Mouse (Mus musculus) myocyte (in vitro differentiated cells): ENCODE results near the gene Tc2n. TPM values are rescaled to one million over a fixed set of nuclear protein-coding genes. Genes with fewer than 3 reads are reported as not detected.

Source experiments
- H3K27me3 ChIP-seq: one replicate; pipeline ENCODE4 v1.6.1; 2011; ENCODE audit not compliant: control insufficient read depth, insufficient read depth, insufficient read length
- H3K36me3 ChIP-seq: one replicate; pipeline ENCODE4 v1.6.1; 2011; ENCODE audit not compliant: control insufficient read depth, insufficient read depth
- H3K4me2 ChIP-seq: one replicate; pipeline ENCODE4 v1.6.1; 2011; ENCODE audit warnings: low read depth, control low read depth
- H3K4me3 ChIP-seq: one replicate; pipeline ENCODE4 v1.5.1; 2011; ENCODE audit warnings: mild to moderate bottlenecking, control low read depth, moderate library complexity
- H3K79me2 ChIP-seq: one replicate; pipeline ENCODE4 v1.6.1; 2011; ENCODE audit not compliant: control insufficient read depth, insufficient read depth
- H3ac ChIP-seq: one replicate; pipeline ENCODE4 v1.6.1; 2011; ENCODE audit not compliant: control insufficient read depth, insufficient read length
- CEBPB ChIP-seq: IDR thresholded peaks from 2 replicates; pipeline ENCODE4 v1.6.1; 2011; ENCODE audit warnings: mild to moderate bottlenecking, moderate library complexity; ENCODE audit not compliant: poor library complexity, insufficient read depth, severe bottlenecking
- E2F4 ChIP-seq: IDR thresholded peaks from one replicate; pipeline ENCODE4 v1.6.1; 2011; ENCODE audit warnings: mild to moderate bottlenecking, control low read depth, moderate library complexity; ENCODE audit not compliant: insufficient read depth
- MAX ChIP-seq: IDR thresholded peaks from one replicate; pipeline ENCODE4 v1.6.1; 2011; ENCODE audit warnings: low read depth, mild to moderate bottlenecking, control low read depth
- MYOD1 ChIP-seq, 3 experiments: IDR thresholded peaks; one replicate each; pipeline ENCODE4 v1.6.1; 2011; ENCODE audit warnings: control low read depth in 2 of 3, low read depth in 2 of 3, mild to moderate bottlenecking in 2 of 3, moderate library complexity in 1 of 3; ENCODE audit not compliant: insufficient read length in 2 of 3, control insufficient read depth in 1 of 3
- MYOG ChIP-seq, 3 experiments: IDR thresholded peaks; one replicate each; pipeline ENCODE4 v1.6.1; 2011; ENCODE audit warnings: control low read depth in 2 of 3, low read depth in 2 of 3, mild to moderate bottlenecking in 2 of 3; ENCODE audit not compliant: insufficient read length in 2 of 3, control insufficient read depth in 1 of 3, insufficient read depth in 1 of 3
- POLR2A ChIP-seq: IDR thresholded peaks from one replicate; pipeline ENCODE4 v1.6.1; 2011; ENCODE audit warnings: low read depth, mild to moderate bottlenecking, control low read depth, moderate library complexity; ENCODE audit not compliant: insufficient read length
- POLR2AphosphoS2 ChIP-seq: IDR thresholded peaks from one replicate; pipeline ENCODE4 v1.6.1; 2011; ENCODE audit warnings: low read depth, control low read depth; ENCODE audit not compliant: insufficient read length
- REST ChIP-seq: IDR thresholded peaks from one replicate; pipeline ENCODE4 v1.6.1; 2011; ENCODE audit warnings: mild to moderate bottlenecking, control low read depth, moderate library complexity; ENCODE audit not compliant: insufficient read depth, insufficient read length
- SRF ChIP-seq: IDR thresholded peaks from one replicate; pipeline ENCODE4 v1.6.1; 2011; ENCODE audit warnings: low read depth; ENCODE audit not compliant: control insufficient read depth, insufficient read length
- TCF12 ChIP-seq: IDR thresholded peaks from one replicate; pipeline ENCODE4 v1.6.1; 2011; ENCODE audit warnings: mild to moderate bottlenecking, control low read depth; ENCODE audit not compliant: poor library complexity, insufficient read depth, severe bottlenecking
- TCF3 ChIP-seq: IDR thresholded peaks from one replicate; pipeline ENCODE4 v1.6.1; 2011; ENCODE audit warnings: low read depth, control low read depth; ENCODE audit not compliant: insufficient read length
- USF1 ChIP-seq: IDR thresholded peaks from one replicate; pipeline ENCODE4 v1.6.1; 2011; ENCODE audit warnings: low read depth, mild to moderate bottlenecking, control low read depth, moderate library complexity
- polyA plus RNA-seq: library from polyadenylated mRNA; unstranded; fragments of >200 nt; fragmentation: generic; extraction: Trizol; gene quantifications from one replicate; pipeline ENCODE4 v1.2.1, GENCODE M21; 2012; ENCODE audit warnings: missing spikeins

Tc2n gene
- polyA plus RNA-seq: not detected

DNA sequence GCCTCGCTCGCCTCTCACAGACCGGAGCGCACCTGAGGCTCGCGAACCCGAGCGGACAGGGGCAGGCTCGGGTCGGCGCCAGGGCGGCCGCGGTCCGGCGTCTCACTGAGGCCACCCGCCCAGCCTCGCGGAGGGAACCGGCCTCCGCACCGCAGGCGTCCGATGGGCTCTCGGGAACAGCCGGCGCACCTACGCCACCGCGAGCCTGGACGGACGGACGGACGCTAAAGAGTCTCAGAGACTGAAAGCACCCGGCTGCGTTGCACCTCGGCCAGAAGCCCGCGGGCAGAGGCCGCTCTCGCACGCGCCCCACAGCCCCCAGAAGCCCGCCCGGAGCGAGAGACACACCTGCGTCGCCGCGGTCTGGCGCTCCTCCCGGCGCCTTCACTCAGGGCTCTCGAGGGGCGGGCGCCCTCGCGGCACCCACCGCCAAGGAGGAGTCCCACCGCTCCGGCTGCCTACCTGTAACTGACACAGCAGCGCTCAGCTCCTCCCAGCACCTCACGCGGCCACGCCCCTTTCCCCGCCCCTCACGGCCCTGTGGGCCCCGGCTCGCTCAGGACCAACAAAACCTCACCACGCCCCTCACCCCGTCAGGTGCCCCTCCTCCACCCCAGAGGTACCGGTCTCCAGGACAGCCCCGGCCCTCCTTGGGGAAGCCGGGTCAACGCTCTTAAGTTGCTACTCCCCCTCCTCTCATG is at the start of gene Tc2n:
Gene Tc2n, minus strand, starts transcription at position 470 of the 701 bp plus-strand sequence.
- Histone ChIP-seq H3K4me2 (peak within 1 kb of the TSS; percentile 52), H3K27me3 (peaks cover 10% of the 10 kb centered on the region), H3K79me2 (no peaks in the 10 kb centered on the region), H3ac (no peak within 1 kb of the TSS), H3K4me3 (no peak within 1 kb of the TSS), H3K36me3 (no peaks in the 10 kb centered on the region)
- TF ChIP-seq MYOD1 (IDR thresholded peaks at IDR 0.05; ENCODE audit: control insufficient read depth in 1 of 3, insufficient read length in 2 of 3, low read depth in 2 of 3): no peak
- TF ChIP-seq TCF12: no peak
- TF ChIP-seq POLR2A: no peak
- TF ChIP-seq MYOG (IDR thresholded peaks at IDR 0.05; ENCODE audit: control insufficient read depth in 1 of 3, insufficient read depth in 1 of 3, insufficient read length in 2 of 3, low read depth in 2 of 3): no peak
- no peak for TF ChIP-seq USF1
- TF ChIP-seq REST: no peak
- no peak for TF ChIP-seq E2F4
- no peak for TF ChIP-seq MAX
- TF ChIP-seq TCF3: no peak
- no peak for TF ChIP-seq SRF
- no peak for TF ChIP-seq CEBPB
- TF ChIP-seq POLR2AphosphoS2: no peak

DNA sequence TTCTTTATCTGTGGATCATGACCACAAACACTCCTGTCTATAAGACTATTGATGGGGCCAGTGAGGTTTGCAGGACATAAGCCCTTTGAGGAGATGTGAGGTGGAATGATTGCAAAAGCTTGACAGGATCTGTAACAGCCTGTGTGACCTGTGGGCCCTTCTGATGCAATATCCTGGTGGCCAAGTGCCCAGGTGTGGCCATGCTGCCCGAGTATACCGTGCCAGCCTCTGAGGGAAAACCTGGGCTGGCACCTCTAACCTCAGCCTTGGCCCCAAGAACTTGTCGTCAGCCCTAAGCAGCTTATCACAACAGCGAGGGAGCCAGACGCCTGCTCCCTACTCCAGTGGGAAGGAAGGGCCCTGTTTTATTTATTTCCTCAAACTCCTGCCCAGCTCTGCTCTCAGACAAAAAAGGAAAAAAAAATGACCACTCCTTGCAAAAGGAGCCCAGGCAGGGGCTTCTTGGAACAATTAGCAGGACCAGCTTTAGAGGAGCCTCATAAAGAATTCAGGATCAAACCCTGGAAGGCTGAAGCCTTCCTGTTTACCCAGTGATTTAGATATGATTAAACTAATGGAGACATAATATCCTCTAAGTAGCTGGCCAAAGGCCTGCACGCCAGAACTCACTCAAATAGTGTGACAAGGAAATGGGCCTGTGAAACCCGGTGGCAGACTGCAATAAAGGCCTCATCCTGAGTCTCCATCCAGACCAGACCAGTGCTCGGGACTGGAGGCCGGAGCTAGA is 49.2 kb upstream of the Tc2n start:
- Histone ChIP-seq H3K27me3 (no peaks in the 10 kb centered on the region), H3ac (no peak overlapping the region), H3K4me2 (no peak overlapping the region), H3K36me3 (no peaks in the 10 kb centered on the region), H3K79me2 (no peaks in the 10 kb centered on the region), H3K4me3 (no peak overlapping the region)
- TF ChIP-seq TCF12 (no peak), MAX (no peak), CEBPB (no peak), MYOG (IDR thresholded peaks at IDR 0.05; ENCODE audit: control insufficient read depth in 1 of 3, insufficient read depth in 1 of 3, insufficient read length in 2 of 3, low read depth in 2 of 3) (no peak), E2F4 (no peak), SRF (no peak), MYOD1 (IDR thresholded peaks at IDR 0.05; ENCODE audit: control insufficient read depth in 1 of 3, insufficient read length in 2 of 3, low read depth in 2 of 3) (no peak), USF1 (no peak), TCF3 (no peak), REST (no peak), POLR2A (no peak)

DNA sequence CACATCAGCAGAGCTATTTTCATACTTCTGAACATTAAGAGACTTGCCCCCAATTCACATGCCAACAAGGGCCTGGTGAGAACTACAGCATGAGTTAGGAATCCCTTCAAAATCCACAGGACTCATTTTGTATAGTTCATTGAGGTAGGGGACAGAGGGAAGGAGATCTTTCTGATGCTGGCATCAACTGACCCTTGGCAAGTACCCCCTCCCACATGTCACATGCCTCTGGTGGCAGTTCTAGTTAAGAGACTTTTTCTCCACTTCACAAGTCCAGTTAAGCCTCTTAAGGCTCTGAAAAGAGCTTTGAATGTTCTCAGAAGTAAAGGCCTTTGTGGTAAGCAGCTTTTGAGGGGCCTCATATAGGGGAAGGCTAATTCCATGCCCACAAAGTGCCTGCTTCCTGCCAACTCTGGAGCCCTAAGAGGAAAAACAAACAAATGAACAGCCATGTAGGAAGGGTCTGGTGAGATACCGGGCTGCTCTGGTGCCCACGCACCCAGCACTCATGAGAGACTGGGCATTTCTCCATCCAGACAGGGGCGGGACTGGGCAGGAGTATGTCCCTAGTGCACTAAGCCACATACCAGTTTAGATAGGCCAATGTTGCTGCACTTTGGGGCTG is 48.0 kb upstream of the Tc2n start:
- no peak for TF ChIP-seq USF1
- no peak for TF ChIP-seq CEBPB
- TF ChIP-seq POLR2A: no peak
- no peak for TF ChIP-seq MAX
- Histone ChIP-seq H3K36me3 (no peaks in the 10 kb centered on the region), H3ac (no peak overlapping the region), H3K79me2 (no peaks in the 10 kb centered on the region), H3K4me3 (no peak overlapping the region), H3K27me3 (no peaks in the 10 kb centered on the region), H3K4me2 (no peak overlapping the region)

DNA sequence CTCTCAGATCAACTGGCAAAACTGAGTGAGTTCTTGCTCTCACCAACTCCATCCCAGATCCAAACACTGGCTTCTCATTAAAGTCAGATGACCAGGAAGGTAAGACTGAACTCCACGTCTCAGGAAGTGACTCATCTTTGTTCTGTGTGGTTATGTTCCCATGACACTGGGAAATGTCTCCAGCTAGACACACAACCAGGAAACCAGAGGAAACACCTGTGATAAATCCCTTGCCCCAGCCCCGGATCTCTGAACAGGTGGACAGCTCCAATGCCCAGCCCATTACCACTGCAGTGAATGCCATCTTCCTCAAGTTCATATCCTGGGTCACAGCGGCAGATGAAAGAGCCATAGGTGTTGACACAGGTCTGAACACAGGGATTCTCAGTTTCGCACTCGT is 46.5 kb upstream of the Tc2n start:
- Histone ChIP-seq H3K27me3 (no peaks in the 10 kb centered on the region), H3K79me2 (no peaks in the 10 kb centered on the region), H3K36me3 (no peaks in the 10 kb centered on the region), H3ac (no peak overlapping the region), H3K4me2 (no peak overlapping the region), H3K4me3 (no peak overlapping the region)
- TF ChIP-seq TCF12: no peak
- TF ChIP-seq TCF3: no peak
- TF ChIP-seq CEBPB: no peak
- TF ChIP-seq MYOG (IDR thresholded peaks at IDR 0.05; ENCODE audit: control insufficient read depth in 1 of 3, insufficient read depth in 1 of 3, insufficient read length in 2 of 3, low read depth in 2 of 3): no peak
- TF ChIP-seq E2F4: no peak
- TF ChIP-seq MYOD1 (IDR thresholded peaks at IDR 0.05; ENCODE audit: control insufficient read depth in 1 of 3, insufficient read length in 2 of 3, low read depth in 2 of 3): peak in 1 of 3 experiments; percentile 21

DNA sequence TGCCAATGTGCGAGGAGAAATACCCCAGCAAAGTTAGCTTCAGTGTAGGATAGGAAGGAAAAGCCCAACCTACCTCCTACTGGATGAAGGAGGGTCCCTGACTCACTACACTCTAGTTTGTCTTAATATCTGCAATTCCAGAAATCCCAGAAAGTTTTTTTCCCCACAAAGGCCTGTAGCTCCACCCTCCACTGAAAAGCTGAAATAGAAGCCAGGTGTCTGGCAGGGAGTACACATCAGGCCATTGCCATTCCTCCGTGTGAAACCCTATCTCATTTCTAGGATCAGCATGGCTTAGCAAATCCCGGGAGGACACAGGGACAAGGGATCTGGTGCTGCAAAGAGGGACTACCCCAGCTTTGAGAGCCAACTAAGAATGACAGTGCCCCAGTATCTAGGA is 44.7 kb upstream of the Tc2n start:
- no peak overlapping the region for H3ac ChIP-seq

More for the DNA sequence above, 44.7 kb upstream of the Tc2n start:
- Histone ChIP-seq H3K27me3 (no peaks in the 10 kb centered on the region), H3K4me3 (no peak overlapping the region), H3K4me2 (no peak overlapping the region), H3K36me3 (no peaks in the 10 kb centered on the region), H3K79me2 (no peaks in the 10 kb centered on the region)
- TF ChIP-seq E2F4 (no peak), POLR2AphosphoS2 (no peak)
